Mouse (Mus musculus): ENCODE data around the gene Fnbp1. TPM values are rescaled to one million over a fixed set of nuclear protein-coding genes. Genes with fewer than 3 reads are reported as not detected.

Fnbp1 gene
- polyA plus RNA-seq, 1 experiment from 2014 or later, result 34.6 TPM

GRCm38 (mm10) chr2:31098616-31099015 is 43.2 kb downstream of the Fnbp1 start:
- Histone ChIP-seq H3K4me1 (ENCODE audit: control insufficient read depth, insufficient read depth, low read length) (peaks cover 4% of the 10 kb centered on the region; the same call in 1 of the 2 replicates), H3K36me3 (ENCODE audit: control insufficient read depth, insufficient read depth, low read length) (peaks cover 6% of the 10 kb centered on the region; the same call in 1 of the 2 replicates), H3K4me2 (ENCODE audit: low read depth, low read length) (no peak overlapping the region), H3K27ac (ENCODE audit: low read length) (no peak overlapping the region), H3K4me3 (replicated peaks; ENCODE audit: low read length) (no peak overlapping the region), H3K9ac (ENCODE audit: low read length) (no peak overlapping the region), H3K27me3 (ENCODE audit: control insufficient read depth, insufficient read depth, low read length) (no peaks in the 10 kb centered on the region), H3K9me3 (replicated peaks; ENCODE audit: control insufficient read depth, low read length) (no peaks in the 10 kb centered on the region)
- no peak for ATAC-seq (ENCODE audit: insufficient read depth, low FRiP score)
- 89% methylated on average over 11 of the region's 11 CpGs for whole genome bisulfite sequencing

GRCm38 (mm10) chr2:31097276-31097675 is 44.5 kb downstream of the Fnbp1 start:
- no peak overlapping the region for H3K4me2 ChIP-seq (ENCODE audit: low read depth, low read length)
- peaks cover 6% of the 10 kb centered on the region; the same call in 1 of the 2 replicates for H3K36me3 ChIP-seq (ENCODE audit: control insufficient read depth, insufficient read depth, low read length)
- no peak overlapping the region for H3K27ac ChIP-seq (ENCODE audit: low read length)
- no peak overlapping the region for H3K9ac ChIP-seq (ENCODE audit: low read length)
- no peaks in the 10 kb centered on the region for H3K27me3 ChIP-seq (ENCODE audit: control insufficient read depth, insufficient read depth, low read length)
- no peak for ATAC-seq (ENCODE audit: insufficient read depth, low FRiP score)
- H3K9me3 ChIP-seq (replicated peaks; ENCODE audit: control insufficient read depth, low read length), result no peaks in the 10 kb centered on the region
- H3K4me3 ChIP-seq (replicated peaks; ENCODE audit: low read length), result no peak overlapping the region
- WGBS, result 48% methylated on average over 2 of the region's 2 CpGs
- H3K4me1 ChIP-seq (ENCODE audit: control insufficient read depth, insufficient read depth, low read length), result peaks cover 4% of the 10 kb centered on the region; the same call in 1 of the 2 replicates

DNA sequence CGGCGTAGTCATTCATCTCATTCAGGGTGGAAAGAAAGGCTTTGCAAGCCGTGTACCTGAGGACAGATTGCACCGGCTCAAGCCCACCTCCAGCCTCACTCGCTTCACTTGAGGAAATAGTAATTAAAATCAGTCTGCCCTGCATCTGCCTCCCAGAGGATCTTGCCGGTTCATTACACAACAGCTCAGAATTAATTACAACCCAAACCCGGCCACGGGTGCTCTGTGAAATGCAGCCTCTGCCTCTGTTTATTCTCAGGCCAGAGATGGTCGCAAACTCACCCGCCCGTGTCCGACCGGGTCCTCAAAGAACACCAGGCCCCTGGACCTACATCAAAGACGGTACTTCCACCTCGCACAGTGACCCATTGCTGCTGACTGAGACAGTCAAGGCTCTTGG is 45.7 kb downstream of the Fnbp1 start:
- Histone ChIP-seq H3K9me3 (replicated peaks; ENCODE audit: control insufficient read depth, low read length) (no peaks in the 10 kb centered on the region), H3K36me3 (ENCODE audit: control insufficient read depth, insufficient read depth, low read length) (peaks cover 6% of the 10 kb centered on the region; the same call in 1 of the 2 replicates), H3K4me3 (replicated peaks; ENCODE audit: low read length) (no peak overlapping the region), H3K27me3 (ENCODE audit: control insufficient read depth, insufficient read depth, low read length) (no peaks in the 10 kb centered on the region), H3K4me2 (ENCODE audit: low read depth, low read length) (no peak overlapping the region), H3K4me1 (ENCODE audit: control insufficient read depth, insufficient read depth, low read length) (peaks cover 4% of the 10 kb centered on the region; the same call in 1 of the 2 replicates), H3K27ac (ENCODE audit: low read length) (no peak overlapping the region), H3K9ac (ENCODE audit: low read length) (no peak overlapping the region)
- ATAC-seq (ENCODE audit: insufficient read depth, low FRiP score), result no peak
- 83% methylated on average over 15 of the region's 15 CpGs for WGBS

DNA sequence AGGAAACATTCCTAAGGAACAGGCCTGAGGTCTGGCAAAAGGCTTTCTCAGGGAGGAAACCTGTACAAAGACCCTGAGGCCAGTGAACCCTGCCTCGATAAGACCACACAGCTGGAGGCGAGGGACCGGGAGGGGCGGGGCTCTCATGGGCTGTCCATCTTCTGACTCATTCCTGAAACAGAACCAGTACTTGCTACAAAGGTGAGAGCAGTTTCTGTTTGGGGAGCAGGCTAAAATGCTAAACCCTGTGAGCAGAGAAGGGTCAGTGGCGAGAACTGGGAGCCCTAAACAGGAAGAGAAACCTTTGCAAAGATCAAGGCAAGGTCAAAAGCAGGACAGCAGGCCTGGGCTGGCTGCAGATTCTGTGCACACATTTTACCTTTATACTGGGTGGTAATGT is 47.2 kb downstream of the Fnbp1 start:
- Histone ChIP-seq H3K4me3 (replicated peaks; ENCODE audit: low read length) (no peak overlapping the region), H3K9me3 (replicated peaks; ENCODE audit: control insufficient read depth, low read length) (no peaks in the 10 kb centered on the region), H3K4me2 (ENCODE audit: low read depth, low read length) (no peak overlapping the region), H3K9ac (ENCODE audit: low read length) (no peak overlapping the region), H3K27me3 (ENCODE audit: control insufficient read depth, insufficient read depth, low read length) (no peaks in the 10 kb centered on the region), H3K27ac (ENCODE audit: low read length) (peak overlapping the region; percentile 36; the same call in 1 of the 2 replicates), H3K36me3 (ENCODE audit: control insufficient read depth, insufficient read depth, low read length) (no peaks in the 10 kb centered on the region), H3K4me1 (ENCODE audit: control insufficient read depth, insufficient read depth, low read length) (no peaks in the 10 kb centered on the region; the same call in 1 of the 2 replicates)
- 46% methylated on average over 5 of the region's 5 CpGs for WGBS
- no peak for ATAC-seq (ENCODE audit: insufficient read depth, low FRiP score)

DNA sequence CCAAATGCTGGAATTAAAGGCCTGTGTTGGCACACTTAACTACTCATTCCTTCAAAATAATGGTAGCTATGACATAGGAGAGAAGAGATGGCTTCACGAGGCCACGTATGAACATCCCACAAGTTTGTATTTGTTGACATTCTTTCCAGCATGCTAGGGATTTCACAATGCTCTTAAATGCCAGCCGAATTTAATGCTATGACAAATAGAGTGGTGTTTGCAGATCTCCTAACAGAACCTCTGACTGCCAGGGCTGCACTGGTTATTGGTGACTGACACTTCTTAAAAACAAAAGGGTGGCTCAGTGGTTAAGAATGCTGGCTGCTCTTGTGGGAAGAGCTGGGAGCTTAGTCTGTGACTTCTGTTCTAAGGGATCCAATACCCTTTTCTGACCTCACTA is 48.9 kb downstream of the Fnbp1 start:
- WGBS, result 68% methylated on average over 3 of the region's 3 CpGs
- peaks cover 13% of the 10 kb centered on the region for H3K4me1 ChIP-seq (ENCODE audit: control insufficient read depth, insufficient read depth, low read length)
- no peaks in the 10 kb centered on the region for H3K27me3 ChIP-seq (ENCODE audit: control insufficient read depth, insufficient read depth, low read length)
- H3K36me3 ChIP-seq (ENCODE audit: control insufficient read depth, insufficient read depth, low read length), result no peaks in the 10 kb centered on the region
- ATAC-seq (ENCODE audit: insufficient read depth, low FRiP score), result no peak
- H3K4me3 ChIP-seq (replicated peaks; ENCODE audit: low read length), result no peak overlapping the region
- H3K4me2 ChIP-seq (ENCODE audit: low read depth, low read length), result no peak overlapping the region
- no peak overlapping the region for H3K9ac ChIP-seq (ENCODE audit: low read length)
- H3K9me3 ChIP-seq (replicated peaks; ENCODE audit: control insufficient read depth, low read length), result no peaks in the 10 kb centered on the region
- no peak overlapping the region for H3K27ac ChIP-seq (ENCODE audit: low read length)

DNA sequence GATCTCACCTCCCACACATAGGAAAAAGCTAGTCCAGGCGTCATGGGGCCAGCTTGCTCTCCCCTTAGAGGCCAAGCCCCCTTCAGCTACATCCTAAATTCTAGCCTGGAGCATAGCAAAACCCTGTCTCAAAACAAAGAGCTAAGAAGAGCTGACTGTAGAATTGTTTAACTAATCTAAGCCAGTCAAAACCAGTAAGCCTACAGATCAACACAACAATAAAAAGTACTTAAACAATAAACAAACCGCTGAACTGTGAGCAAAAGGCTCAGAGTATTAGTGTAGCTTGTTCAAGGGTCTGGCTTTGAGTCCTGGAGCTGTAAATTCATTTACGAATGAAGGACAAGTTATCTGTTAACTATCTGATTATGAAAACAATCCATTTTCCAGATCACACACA is 50.6 kb downstream of the Fnbp1 start:
- Histone ChIP-seq H3K27ac (ENCODE audit: low read length) (no peak overlapping the region), H3K9ac (ENCODE audit: low read length) (no peak overlapping the region), H3K27me3 (ENCODE audit: control insufficient read depth, insufficient read depth, low read length) (no peaks in the 10 kb centered on the region), H3K36me3 (ENCODE audit: control insufficient read depth, insufficient read depth, low read length) (no peaks in the 10 kb centered on the region), H3K4me2 (ENCODE audit: low read depth, low read length) (no peak overlapping the region), H3K9me3 (replicated peaks; ENCODE audit: control insufficient read depth, low read length) (no peaks in the 10 kb centered on the region), H3K4me1 (ENCODE audit: control insufficient read depth, insufficient read depth, low read length) (peaks cover 24% of the 10 kb centered on the region), H3K4me3 (replicated peaks; ENCODE audit: low read length) (no peak overlapping the region)
- ATAC-seq (ENCODE audit: insufficient read depth, low FRiP score), result no peak
- WGBS, result 56% methylated on average over 3 of the region's 3 CpGs

DNA sequence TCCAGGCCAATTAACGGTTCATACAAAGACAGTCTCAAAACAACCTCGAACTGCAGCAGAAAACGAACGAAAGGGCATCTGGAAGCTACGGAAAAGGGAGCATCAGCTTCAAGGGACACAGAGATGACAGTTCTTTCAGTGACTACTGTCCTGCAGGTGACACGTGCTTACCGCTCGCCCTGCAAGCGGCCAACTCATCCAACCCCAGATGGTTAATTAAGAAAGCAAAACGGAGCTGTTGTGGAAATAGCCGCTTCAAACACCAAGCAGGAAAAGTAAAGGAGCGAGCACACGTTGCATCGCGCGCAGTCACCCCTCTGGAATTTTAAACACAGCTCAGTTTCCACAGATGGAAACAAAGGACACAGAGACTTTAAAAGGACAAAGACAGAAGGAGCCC is 52.2 kb downstream of the Fnbp1 start:
- WGBS, result 73% methylated on average over 16 of the region's 16 CpGs
- no peaks in the 10 kb centered on the region for H3K27me3 ChIP-seq (ENCODE audit: control insufficient read depth, insufficient read depth, low read length)
- no peak for ATAC-seq (ENCODE audit: insufficient read depth, low FRiP score)
- H3K4me2 ChIP-seq (ENCODE audit: low read depth, low read length), result no peak overlapping the region
- peaks cover 24% of the 10 kb centered on the region for H3K4me1 ChIP-seq (ENCODE audit: control insufficient read depth, insufficient read depth, low read length)
- H3K9ac ChIP-seq (ENCODE audit: low read length), result no peak overlapping the region
- H3K27ac ChIP-seq (ENCODE audit: low read length), result peak overlapping the region; percentile 44; the same call in 1 of the 2 replicates
- no peaks in the 10 kb centered on the region for H3K36me3 ChIP-seq (ENCODE audit: control insufficient read depth, insufficient read depth, low read length)
- no peak overlapping the region for H3K4me3 ChIP-seq (replicated peaks; ENCODE audit: low read length)
- no peaks in the 10 kb centered on the region for H3K9me3 ChIP-seq (replicated peaks; ENCODE audit: control insufficient read depth, low read length)

GRCm38 (mm10) chr2:31088871-31089270 is 52.9 kb downstream of the Fnbp1 start:
- ATAC-seq (ENCODE audit: insufficient read depth, low FRiP score), result no peak
- H3K27me3 ChIP-seq (ENCODE audit: control insufficient read depth, insufficient read depth, low read length), result no peaks in the 10 kb centered on the region
- 82% methylated on average over 8 of the region's 8 CpGs for WGBS

GRCm38 (mm10) chr2:31087663-31088661 is 53.8 kb downstream of the Fnbp1 start:
- peaks cover 8% of the 10 kb centered on the region; the same call in 1 of the 2 replicates for H3K36me3 ChIP-seq (ENCODE audit: control insufficient read depth, insufficient read depth, low read length)
- WGBS, result 28% methylated on average over 11 of the region's 11 CpGs
- peaks cover 24% of the 10 kb centered on the region for H3K4me1 ChIP-seq (ENCODE audit: control insufficient read depth, insufficient read depth, low read length)
- no peaks in the 10 kb centered on the region for H3K9me3 ChIP-seq (replicated peaks; ENCODE audit: control insufficient read depth, low read length)
- H3K4me2 ChIP-seq (ENCODE audit: low read depth, low read length), result no peak overlapping the region
- no peaks in the 10 kb centered on the region for H3K27me3 ChIP-seq (ENCODE audit: control insufficient read depth, insufficient read depth, low read length)
- H3K4me3 ChIP-seq (replicated peaks; ENCODE audit: low read length), result no peak overlapping the region
- peak overlapping the region; percentile 43 for H3K27ac ChIP-seq (ENCODE audit: low read length)
- ATAC-seq (ENCODE audit: insufficient read depth, low FRiP score), result peak; percentile 59; the same call in 1 of the 2 replicates
- H3K9ac ChIP-seq (ENCODE audit: low read length), result peak overlapping the region; percentile 28; the same call in 1 of the 2 replicates

More at GRCm38 (mm10) chr2:31088871-31089270, 52.9 kb downstream of the Fnbp1 start:
- no peak overlapping the region for H3K4me2 ChIP-seq (ENCODE audit: low read depth, low read length)
- H3K4me1 ChIP-seq (ENCODE audit: control insufficient read depth, insufficient read depth, low read length), result peaks cover 24% of the 10 kb centered on the region
- peak overlapping the region; percentile 43 for H3K27ac ChIP-seq (ENCODE audit: low read length)
- peaks cover 7% of the 10 kb centered on the region; the same call in 1 of the 2 replicates for H3K36me3 ChIP-seq (ENCODE audit: control insufficient read depth, insufficient read depth, low read length)
- no peaks in the 10 kb centered on the region for H3K9me3 ChIP-seq (replicated peaks; ENCODE audit: control insufficient read depth, low read length)
- H3K9ac ChIP-seq (ENCODE audit: low read length), result no peak overlapping the region
- no peak overlapping the region for H3K4me3 ChIP-seq (replicated peaks; ENCODE audit: low read length)

Data from stomach, embryonic 16.5 days (tissue).